Mouse (Mus musculus) ES-E14 (cell line): ENCODE measurements around the gene R3hdml. TPM values are rescaled to one million over a fixed set of nuclear protein-coding genes. Genes with fewer than 3 reads are reported as not detected.

Source experiments
- DNase-seq: peaks from one replicate; pipeline ENCODE4 v3.0.0-alpha.2; 2013; ENCODE audit warnings: low read depth, low spot score
- H3K27ac ChIP-seq: 2 replicates; pipeline ENCODE4 v1.5.1; 2012; ENCODE audit warnings: low read depth, mild to moderate bottlenecking, low read length, moderate library complexity, mixed read lengths; ENCODE audit not compliant: poor library complexity, insufficient read depth, severe bottlenecking
- H3K36me3 ChIP-seq: 2 replicates; pipeline ENCODE4 v1.6.1; 2012; ENCODE audit warnings: mild to moderate bottlenecking, low read length, moderate library complexity, mixed read lengths; ENCODE audit not compliant: control insufficient read depth, poor library complexity, insufficient read depth, severe bottlenecking
- H3K4me1 ChIP-seq, 2 experiments: fragments of 150-350 bp in 1 of 2; sonication (generic) in 1 of 2; 2 replicates each; pipeline ENCODE4 v1.6.1; 2012; ENCODE audit warnings: low read length in 2 of 2, mild to moderate bottlenecking in 1 of 2, mixed read lengths in 1 of 2; ENCODE audit not compliant: control insufficient read depth in 2 of 2, insufficient read depth in 2 of 2, poor library complexity in 1 of 2
- H3K4me3 ChIP-seq, 2 experiments: fragments of 150-350 bp in 1 of 2; sonication (generic) in 1 of 2; 2 replicates each; pipeline ENCODE4 v1.5.1; 2012; ENCODE audit warnings: low read length in 2 of 2, low read depth in 1 of 2, mild to moderate bottlenecking in 1 of 2, mixed read lengths in 1 of 2; ENCODE audit not compliant: insufficient read depth in 1 of 2, poor library complexity in 1 of 2, severe bottlenecking in 1 of 2
- H3K9ac ChIP-seq: 2 replicates; pipeline ENCODE4 v1.6.1; 2012; ENCODE audit warnings: low read depth, mild to moderate bottlenecking, low read length, mixed read lengths; ENCODE audit not compliant: poor library complexity, insufficient read depth, severe bottlenecking
- H3K9me3 ChIP-seq: fragments of 150-350 bp; sonication (generic); 2 replicates; pipeline ENCODE4 v1.6.1; 2012; ENCODE audit warnings: low read depth, mild to moderate bottlenecking, low read length; ENCODE audit not compliant: control insufficient read depth, insufficient read depth
- CHD2 ChIP-seq: IDR thresholded peaks from 2 replicates; pipeline ENCODE4 v1.6.1; 2014; ENCODE audit warnings: mild to moderate bottlenecking, low read depth, low read length, inconsistent platforms
- HCFC1 ChIP-seq: IDR thresholded peaks from 2 replicates; pipeline ENCODE4 v1.6.1; 2012; ENCODE audit warnings: low read length, inconsistent platforms, borderline replicate concordance; ENCODE audit not compliant: insufficient read depth
- MAFK ChIP-seq: IDR thresholded peaks from 2 replicates; pipeline ENCODE4 v1.6.1; 2014; ENCODE audit warnings: mild to moderate bottlenecking, low read depth, low read length, inconsistent platforms; ENCODE audit not compliant: insufficient read depth
- ZC3H11A ChIP-seq: IDR thresholded peaks from 2 replicates; pipeline ENCODE4 v1.6.1; 2012; ENCODE audit warnings: low read depth, mild to moderate bottlenecking, inconsistent platforms, low read length, borderline replicate concordance
- ZNF384 ChIP-seq: IDR thresholded peaks from 2 replicates; pipeline ENCODE4 v1.6.1; 2012; ENCODE audit warnings: low read depth, low read length, inconsistent platforms
- in situ Hi-C, 2 experiments: fragments of 600-800 bp; cut with MboI; formaldehyde crosslinking; loops; one replicate each; pipeline ENCODE4 v1.15.1; 2025; ENCODE audit warnings: low sequenced_read_pairs in 2 of 2, inconsistent platforms in 1 of 2; ENCODE audit not compliant: unreplicated experiment in 2 of 2
- total RNA-seq: library from RNA; depleted of rRNA; stranded (reverse); fragments of 300-350 nt; gene quantifications from 2 replicates; pipeline ENCODE4 v1.2.3, GENCODE M21; 2012; rRNA removed

The R3hdml gene
- 4.4 and 5.7 TPM in 2 replicates for total RNA-seq

DNA sequence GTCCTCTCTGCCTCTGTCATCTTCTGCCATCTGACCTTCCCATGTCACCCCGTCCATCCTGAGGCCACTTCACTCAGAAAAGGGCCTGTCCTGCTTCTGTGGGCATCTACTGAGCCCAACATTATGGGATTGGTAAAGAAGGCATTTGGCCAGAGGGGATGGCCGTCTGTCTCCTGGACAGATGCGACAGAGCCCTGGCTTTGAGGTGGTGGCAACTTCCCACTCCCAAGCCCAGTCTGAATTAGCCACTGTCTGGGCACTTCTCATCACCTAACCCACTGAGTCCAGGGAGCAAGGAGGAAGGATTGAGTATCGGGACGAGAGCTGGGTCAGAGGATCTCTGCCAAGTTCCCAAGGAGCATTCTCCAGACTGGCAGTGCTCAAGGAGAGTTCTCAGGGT, at the start of gene R3hdml:
Gene R3hdml, plus strand, starts transcription at position 301 of the 400 bp plus-strand sequence.
- in situ Hi-C loops = no loop called here
- Histone ChIP-seq H3K4me3 (no peak within 1 kb of the TSS), H3K9me3 (no peaks in the 10 kb centered on the region), H3K4me1 (peaks cover 12 to 14% of the 10 kb centered on the region in 2 experiments), H3K27ac (peak within 1 kb of the TSS; percentile 20), H3K36me3 (no peaks in the 10 kb centered on the region), H3K9ac (no peak within 1 kb of the TSS)
- TF ChIP-seq ZNF384 = no peak
- TF ChIP-seq MAFK = no peak
- DNase-seq = no peak

DNA sequence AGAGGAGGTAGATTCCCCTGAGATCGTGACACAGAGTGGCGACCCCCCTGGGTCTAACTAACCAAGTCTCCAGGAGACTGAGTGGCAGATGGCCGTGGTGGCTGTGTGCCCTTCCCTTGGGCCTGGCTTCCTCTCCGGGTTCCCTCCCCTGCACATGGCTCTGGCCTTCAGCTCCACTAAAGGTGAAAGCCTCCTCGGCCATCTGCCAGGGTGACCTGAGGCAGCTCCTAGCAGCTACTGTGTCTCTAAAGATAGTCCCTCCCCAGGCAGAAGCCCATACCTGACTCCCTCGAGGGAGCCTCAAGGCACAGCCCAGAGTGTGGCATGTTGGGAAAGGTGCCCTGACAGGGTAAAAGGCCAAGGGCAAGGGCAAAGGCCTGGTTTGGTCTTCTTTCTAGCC, 48.6 kb upstream of the R3hdml start:
- no peaks in the 10 kb centered on the region for H3K9me3 ChIP-seq

DNA sequence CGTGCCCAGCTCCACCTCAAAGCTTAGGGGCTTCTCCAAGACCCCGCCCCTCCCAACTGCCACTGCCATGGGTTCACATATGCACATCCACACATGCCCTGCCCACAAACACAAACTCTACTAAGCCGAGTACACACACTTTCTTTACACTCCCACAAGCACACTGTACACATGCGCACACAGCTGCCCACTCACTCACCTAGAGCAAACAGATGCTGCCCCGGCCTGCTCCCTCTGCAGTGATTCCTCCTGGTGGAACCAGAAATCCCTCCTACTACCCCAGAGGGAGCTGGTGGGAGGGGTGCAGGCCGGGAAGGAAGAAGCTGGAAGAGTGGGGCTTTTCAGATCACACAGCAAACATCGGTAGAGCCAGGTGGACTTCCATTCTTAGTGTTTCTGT, 48.1 kb upstream of the R3hdml start:
- in situ Hi-C loops = no loop called here
- DNase-seq = no peak
- peaks cover 0 to 2% of the 10 kb centered on the region in 2 experiments; a peak in 2 of 4 replicates for H3K4me1 ChIP-seq
- no peak overlapping the region for H3K9ac ChIP-seq
- no peak overlapping the region for H3K4me3 ChIP-seq
- no peak for TF ChIP-seq CHD2
- TF ChIP-seq ZC3H11A = no peak
- no peak for TF ChIP-seq MAFK
- TF ChIP-seq ZNF384 = no peak
- TF ChIP-seq HCFC1 = no peak
- H3K36me3 ChIP-seq = no peaks in the 10 kb centered on the region
- H3K27ac ChIP-seq = no peak overlapping the region
- H3K9me3 ChIP-seq = no peaks in the 10 kb centered on the region

More for the DNA sequence above, 48.6 kb upstream of the R3hdml start:
- Histone ChIP-seq H3K4me1 (peaks cover 0 to 2% of the 10 kb centered on the region in 2 experiments; a peak in 2 of 4 replicates), H3K4me3 (no peak overlapping the region), H3K9ac (no peak overlapping the region), H3K27ac (no peak overlapping the region), H3K36me3 (no peaks in the 10 kb centered on the region)
- in situ Hi-C loops = no loop called here
- DNase-seq = no peak
- TF ChIP-seq HCFC1 = no peak
- no peak for TF ChIP-seq ZC3H11A
- TF ChIP-seq CHD2 = no peak

DNA sequence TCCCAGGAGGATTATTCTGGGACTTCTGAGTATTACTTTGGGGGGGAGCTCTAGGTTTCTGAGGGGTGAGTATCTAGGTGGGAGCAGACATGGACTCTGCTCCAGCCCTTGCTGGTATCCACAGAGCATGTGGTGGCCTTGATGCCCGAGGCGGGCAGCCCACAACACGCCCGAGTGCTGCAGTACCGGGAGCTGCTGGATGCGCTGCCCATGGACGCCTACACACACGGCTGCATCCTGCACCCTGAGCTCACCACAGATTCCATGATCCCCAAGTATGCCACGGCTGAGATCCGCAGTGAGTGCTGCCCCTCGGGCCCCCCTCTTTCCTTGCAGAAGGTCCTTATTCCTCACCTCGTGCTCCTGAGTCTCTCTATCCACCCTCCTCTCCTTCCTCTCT, 44.7 kb upstream of the R3hdml start:
- no peak for TF ChIP-seq ZNF384
- TF ChIP-seq MAFK = no peak
- no peak for TF ChIP-seq CHD2
- TF ChIP-seq HCFC1 = no peak
- no peak for TF ChIP-seq ZC3H11A
- H3K27ac ChIP-seq = no peak overlapping the region
- no peak overlapping the region for H3K4me3 ChIP-seq
- no peak for DNase-seq
- no peaks in the 10 kb centered on the region for H3K36me3 ChIP-seq
- no peak overlapping the region for H3K9ac ChIP-seq
- peaks cover 0 to 2% of the 10 kb centered on the region in 2 experiments; a peak in 1 of 4 replicates for H3K4me1 ChIP-seq
- H3K9me3 ChIP-seq = no peaks in the 10 kb centered on the region
- in situ Hi-C loops = no loop called here

DNA sequence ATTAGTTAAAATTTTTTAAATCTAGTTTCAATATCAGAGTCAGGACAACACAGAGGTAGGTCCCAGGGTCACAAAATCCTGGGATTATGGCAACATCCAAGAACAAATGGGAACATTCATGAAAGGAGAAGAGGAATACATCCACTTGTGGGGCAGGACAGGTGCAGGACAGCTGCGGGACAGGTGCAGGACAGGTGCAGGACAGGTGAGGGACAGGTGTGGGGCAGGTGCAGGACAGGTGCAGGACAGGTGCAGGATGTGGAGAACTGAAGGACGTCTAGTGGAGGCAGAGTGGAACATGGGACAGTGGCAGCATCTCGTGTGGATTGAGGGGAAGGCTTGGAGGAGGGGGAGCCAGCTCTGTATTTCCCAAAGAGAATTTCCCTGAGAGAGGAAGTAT, 42.8 kb upstream of the R3hdml start:
- H3K9ac ChIP-seq = no peak overlapping the region
- H3K36me3 ChIP-seq = no peaks in the 10 kb centered on the region
- no peaks in the 10 kb centered on the region for H3K9me3 ChIP-seq
- TF ChIP-seq ZC3H11A (no peak), CHD2 (no peak), ZNF384 (no peak), MAFK (no peak), HCFC1 (no peak)
- in situ Hi-C loops = no loop called here
- H3K4me1 ChIP-seq = peaks cover 0 to 3% of the 10 kb centered on the region in 2 experiments; a peak in 2 of 4 replicates
- DNase-seq = no peak
- no peak overlapping the region for H3K4me3 ChIP-seq
- no peak overlapping the region for H3K27ac ChIP-seq
